Mouse (Mus musculus) kidney, embryonic 14.5 days (tissue): Measurements from ENCODE around the gene A930017K11Rik. TPM values are rescaled to one million over a fixed set of nuclear protein-coding genes. Genes with fewer than 3 reads are reported as not detected.

Experiments used
- ATAC-seq: fragments of 200-750 bp; cut with Nextera tagmentation; 2 replicates; pipeline ENCODE4 v1.8.0; 2017; ENCODE audit warnings: moderate number of reproducible peaks, mild to moderate bottlenecking, moderate TSS enrichment, moderate library complexity; ENCODE audit not compliant: low FRiP score, low TSS enrichment
- H3K27ac ChIP-seq: fragments of 300-500 bp; sonication (generic); 2 replicates; pipeline ENCODE4 v1.5.1; 2014; ENCODE audit warnings: low read depth, mild to moderate bottlenecking, low read length, moderate library complexity, mixed read lengths
- H3K27me3 ChIP-seq: fragments of 300-500 bp; sonication (generic); 2 replicates; pipeline ENCODE4 v1.6.1; 2014; ENCODE audit warnings: mild to moderate bottlenecking, low read length; ENCODE audit not compliant: control insufficient read depth, insufficient read depth
- H3K36me3 ChIP-seq: fragments of 300-500 bp; sonication (generic); 2 replicates; pipeline ENCODE4 v1.6.1; 2014; ENCODE audit warnings: low read length, mixed read lengths; ENCODE audit not compliant: control insufficient read depth, insufficient read depth
- H3K4me1 ChIP-seq: fragments of 300-500 bp; sonication (generic); 2 replicates; pipeline ENCODE4 v1.6.1; 2014; ENCODE audit warnings: low read length, mixed read lengths; ENCODE audit not compliant: control insufficient read depth, insufficient read depth
- H3K4me2 ChIP-seq: fragments of 300-500 bp; sonication (generic); replicated peaks from 2 replicates; pipeline ENCODE4 v1.6.1; 2014; ENCODE audit warnings: low read depth, mild to moderate bottlenecking, low read length
- H3K4me3 ChIP-seq: fragments of 300-500 bp; sonication (generic); 2 replicates; pipeline ENCODE4 v1.5.1; 2014; ENCODE audit warnings: mild to moderate bottlenecking, low read length
- H3K9ac ChIP-seq: fragments of 300-500 bp; sonication (generic); 2 replicates; pipeline ENCODE4 v1.6.1; 2014; ENCODE audit warnings: low read depth, mild to moderate bottlenecking, low read length, moderate library complexity
- H3K9me3 ChIP-seq: fragments of 300-500 bp; sonication (generic); 2 replicates; pipeline ENCODE4 v1.6.1; 2016; ENCODE audit warnings: low read length; ENCODE audit not compliant: control insufficient read depth
- WGBS: fragments of 180-500 bp; shearing (Covaris S2); extraction: QIAGEN DNeasy Blood & Tissue Kit; methylation state at CpG from one replicate; pipeline ENCODE4 v1.1.7; 2014; 5-methylcytosine and 5-hydroxymethylcytosine counted together
- polyA plus RNA-seq: library from polyadenylated mRNA; unstranded; fragments of >200 nt; fragmentation: Nextera tagmentation; extraction: Ambion mirVana; gene quantifications from 2 replicates; pipeline ENCODE4 v1.2.1, GENCODE M21; 2014

A930017K11Rik gene
- polyA plus RNA-seq, 1 experiment from 2014 or later = 4.4 TPM

DNA sequence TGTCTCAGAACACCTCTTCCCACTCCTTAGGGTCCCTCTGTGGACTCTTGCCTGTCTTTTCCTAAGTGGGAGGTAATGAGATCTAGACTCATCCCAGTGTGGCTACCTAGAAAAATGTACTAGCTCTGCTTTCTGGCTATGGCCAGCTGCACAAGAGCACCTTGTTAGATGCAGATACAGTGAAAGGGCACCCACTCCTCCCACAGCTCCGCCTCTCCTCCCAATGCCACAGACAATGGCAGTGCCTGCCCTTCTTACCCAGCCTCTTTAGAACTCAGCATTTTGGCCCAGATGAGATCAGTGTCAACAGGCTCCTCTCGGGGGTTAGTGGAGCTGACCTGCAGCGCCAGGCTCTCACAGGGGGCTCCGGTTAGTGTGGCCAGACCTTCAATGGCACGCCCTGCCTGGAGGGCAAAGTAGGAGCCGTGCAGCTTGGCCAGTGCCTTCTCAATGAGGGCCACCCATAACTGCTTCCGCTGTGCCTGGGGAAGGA is 10.1 kb upstream of the A930017K11Rik start:
- 90% methylated on average over 7 of the region's 7 CpGs for WGBS
- H3K27ac ChIP-seq = no peak overlapping the region

DNA sequence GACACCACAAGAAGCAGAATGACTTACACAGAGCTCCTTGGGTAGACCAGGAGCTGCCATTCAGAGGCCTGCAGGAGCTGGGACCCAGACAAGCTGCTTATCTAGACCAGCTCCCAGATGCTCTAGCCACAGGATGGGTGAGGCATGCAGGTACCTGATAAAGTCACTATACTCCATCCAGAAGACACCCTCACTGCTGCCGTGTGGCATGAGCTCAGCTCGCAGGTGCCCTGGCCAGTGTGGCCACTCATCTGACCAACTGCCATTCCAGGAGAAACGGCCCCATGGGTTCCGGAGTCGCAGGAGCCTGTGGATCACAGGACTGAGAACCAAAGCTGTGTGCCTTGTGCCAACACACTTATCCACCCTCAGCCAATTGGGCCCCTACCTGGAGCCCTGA is 9.2 kb upstream of the A930017K11Rik start:
- H3K27me3 ChIP-seq = no peaks in the 10 kb centered on the region
- H3K4me2 ChIP-seq = no peak overlapping the region
- no peaks in the 10 kb centered on the region for H3K9me3 ChIP-seq
- H3K4me3 ChIP-seq = no peak overlapping the region
- no peak for ATAC-seq
- peaks cover 41% of the 10 kb centered on the region for H3K36me3 ChIP-seq
- H3K27ac ChIP-seq = no peak overlapping the region
- WGBS = 95% methylated on average over 5 of the region's 5 CpGs
- no peak overlapping the region for H3K9ac ChIP-seq
- H3K4me1 ChIP-seq = no peaks in the 10 kb centered on the region

More for the DNA sequence above, 10.1 kb upstream of the A930017K11Rik start:
- no peak overlapping the region for H3K4me2 ChIP-seq
- H3K9me3 ChIP-seq = no peaks in the 10 kb centered on the region
- 0 out of 2 replicates have a peak, but pooled peaks cover 3% of the 10 kb centered on the region for H3K4me1 ChIP-seq
- no peak for ATAC-seq
- peaks cover 42% of the 10 kb centered on the region for H3K36me3 ChIP-seq
- H3K9ac ChIP-seq = no peak overlapping the region
- H3K4me3 ChIP-seq = no peak overlapping the region
- no peaks in the 10 kb centered on the region for H3K27me3 ChIP-seq

DNA sequence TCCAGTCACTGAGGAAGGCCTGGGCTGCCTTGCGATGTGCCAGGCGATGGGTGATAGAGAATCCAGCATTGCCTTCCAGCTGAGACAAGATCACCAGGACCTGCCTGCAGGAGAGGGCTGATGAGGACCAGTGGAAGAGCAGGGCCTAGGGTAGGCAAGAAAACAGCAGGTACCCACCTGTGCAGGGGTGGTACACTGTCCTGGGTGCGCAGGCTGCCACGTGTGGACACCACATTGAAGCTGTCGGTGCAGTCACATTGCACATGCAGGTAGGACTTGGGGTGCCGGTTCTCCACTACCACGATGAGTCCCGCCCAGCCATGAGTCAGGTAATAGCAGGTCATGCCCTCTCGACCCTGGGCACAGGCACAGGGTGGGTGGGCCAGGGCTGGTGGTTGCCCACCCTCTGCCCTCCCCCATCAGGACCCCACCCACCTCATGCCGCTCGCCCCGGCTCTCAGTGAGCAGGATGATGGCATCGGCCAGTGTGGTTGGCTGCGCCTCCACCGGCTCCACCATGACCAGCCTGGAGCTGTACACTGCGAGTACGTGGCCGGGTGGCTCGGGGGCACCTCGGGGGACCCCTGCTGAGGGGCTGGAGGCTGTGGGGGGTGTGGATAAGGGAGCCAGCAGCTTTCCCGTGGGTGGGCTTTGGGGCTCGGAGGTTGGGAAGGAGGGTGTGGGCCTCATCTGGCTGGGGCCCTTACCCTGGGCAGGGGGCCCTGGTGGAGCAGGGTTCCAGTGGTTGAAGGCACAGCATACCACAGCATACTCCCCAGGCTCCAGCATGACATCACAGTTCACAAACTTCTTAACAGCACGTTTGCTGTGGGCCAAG is 7.5 kb upstream of the A930017K11Rik start:
- H3K27me3 ChIP-seq = no peaks in the 10 kb centered on the region
- no peak for ATAC-seq
- no peaks in the 10 kb centered on the region for H3K9me3 ChIP-seq
- no peak overlapping the region for H3K4me2 ChIP-seq
- WGBS = 91% methylated on average over 23 of the region's 23 CpGs
- no peak overlapping the region for H3K4me3 ChIP-seq
- no peak overlapping the region for H3K27ac ChIP-seq
- no peak overlapping the region for H3K9ac ChIP-seq
- H3K4me1 ChIP-seq = no peaks in the 10 kb centered on the region
- H3K36me3 ChIP-seq = peaks cover 39% of the 10 kb centered on the region

DNA sequence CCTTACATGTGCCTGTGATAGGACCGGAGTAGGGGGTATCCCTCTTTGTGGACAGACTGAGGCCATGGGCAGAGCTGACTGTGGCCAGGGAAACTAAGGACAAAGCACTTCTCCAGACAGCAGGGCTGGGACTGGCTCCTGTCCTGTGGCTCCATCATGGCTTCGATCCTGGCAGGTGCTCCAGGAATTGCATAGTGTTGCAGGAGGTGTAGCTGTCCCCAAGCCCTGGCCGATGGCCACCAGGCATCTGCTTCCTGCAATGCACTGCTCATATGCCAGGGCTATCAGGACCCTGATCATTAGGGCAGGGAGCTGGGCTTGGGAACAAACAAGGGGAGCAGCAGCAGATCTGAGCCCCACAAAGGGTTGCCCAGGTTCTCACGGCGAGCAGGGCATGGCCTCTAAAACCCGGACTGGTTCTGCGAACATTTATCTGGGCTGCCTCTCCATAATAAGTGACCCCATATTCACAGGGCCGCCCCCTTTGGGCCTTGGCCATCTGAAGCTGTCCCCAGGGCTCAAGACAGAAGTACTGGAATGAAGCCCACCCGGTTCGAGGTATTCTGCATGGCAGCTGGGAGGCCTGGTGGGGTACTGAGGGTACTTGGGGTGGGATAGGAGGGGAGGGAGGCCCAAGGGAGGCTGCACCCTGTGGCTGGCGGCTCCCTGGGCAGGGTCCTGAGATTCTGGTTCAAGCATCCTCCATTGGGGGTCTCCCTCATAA is 6.6 kb upstream of the A930017K11Rik start:
- Histone ChIP-seq H3K36me3 (peaks cover 36% of the 10 kb centered on the region), H3K9ac (no peak overlapping the region), H3K27me3 (no peaks in the 10 kb centered on the region), H3K4me1 (no peaks in the 10 kb centered on the region), H3K9me3 (no peaks in the 10 kb centered on the region), H3K27ac (no peak overlapping the region), H3K4me3 (no peak overlapping the region), H3K4me2 (no peak overlapping the region)
- no peak for ATAC-seq
- WGBS = 96% methylated on average over 11 of the region's 11 CpGs

DNA sequence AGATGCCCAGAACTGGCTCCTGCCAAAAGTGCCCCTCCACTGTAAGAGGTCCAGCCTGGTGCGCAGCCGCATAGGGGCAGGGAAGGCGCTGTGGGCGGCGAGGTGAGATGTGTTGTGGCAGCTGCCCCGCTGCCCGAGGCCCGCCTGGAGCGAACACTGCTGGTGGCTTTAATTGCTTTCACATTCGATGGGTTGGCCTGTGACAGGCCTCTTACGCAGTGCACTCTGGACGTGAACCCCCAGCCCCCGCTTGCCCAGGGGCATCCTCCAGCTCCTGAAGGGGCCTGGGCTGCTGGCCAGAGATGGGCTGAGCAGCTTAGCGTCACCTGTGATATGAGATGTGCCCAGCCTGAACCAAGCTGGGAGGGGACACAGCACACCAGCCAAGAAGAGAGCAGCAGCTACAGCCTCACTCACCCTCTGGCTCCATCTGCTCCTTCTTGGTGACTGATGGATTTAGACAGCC is 5.3 kb upstream of the A930017K11Rik start:
- H3K36me3 ChIP-seq = peaks cover 33% of the 10 kb centered on the region

DNA sequence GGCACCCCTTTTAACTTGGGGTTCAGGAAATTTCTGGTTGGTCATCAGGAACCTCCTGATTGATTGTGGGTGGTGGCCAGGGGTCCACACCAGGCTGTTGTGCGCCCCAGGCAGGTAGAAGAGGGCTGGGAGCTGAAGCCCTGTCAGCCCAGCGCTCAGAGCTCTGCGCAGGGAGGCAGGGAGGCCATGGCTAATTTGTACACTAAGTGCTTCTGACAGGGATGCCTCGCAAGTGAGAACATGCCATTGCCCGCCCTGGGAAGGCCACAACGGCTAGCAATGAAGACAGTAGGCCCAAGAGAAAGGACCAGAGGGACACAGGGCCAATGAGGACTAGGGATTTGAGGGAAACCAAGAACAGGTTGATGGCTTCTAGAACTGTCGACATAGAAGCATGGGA is 4.3 kb upstream of the A930017K11Rik start:
- no peak overlapping the region for H3K4me3 ChIP-seq
- H3K9me3 ChIP-seq = no peaks in the 10 kb centered on the region
- H3K27ac ChIP-seq = no peak overlapping the region
- 83% methylated on average over 7 of the region's 7 CpGs for WGBS
- H3K36me3 ChIP-seq = peaks cover 31% of the 10 kb centered on the region
- H3K27me3 ChIP-seq = peaks cover 20% of the 10 kb centered on the region
- no peak for ATAC-seq
- no peak overlapping the region for H3K4me2 ChIP-seq
- H3K4me1 ChIP-seq = peaks cover 8% of the 10 kb centered on the region; the same call in 1 of the 2 replicates
- no peak overlapping the region for H3K9ac ChIP-seq

More for the DNA sequence above, 5.3 kb upstream of the A930017K11Rik start:
- Histone ChIP-seq H3K4me2 (no peak overlapping the region), H3K9me3 (no peaks in the 10 kb centered on the region), H3K4me1 (0 out of 2 replicates have a peak, but pooled peaks cover under 1% of the 10 kb centered on the region), H3K4me3 (no peak overlapping the region), H3K27me3 (peaks cover 10% of the 10 kb centered on the region), H3K9ac (no peak overlapping the region), H3K27ac (no peak overlapping the region)
- no peak for ATAC-seq
- WGBS = 80% methylated on average over 14 of the region's 14 CpGs

DNA sequence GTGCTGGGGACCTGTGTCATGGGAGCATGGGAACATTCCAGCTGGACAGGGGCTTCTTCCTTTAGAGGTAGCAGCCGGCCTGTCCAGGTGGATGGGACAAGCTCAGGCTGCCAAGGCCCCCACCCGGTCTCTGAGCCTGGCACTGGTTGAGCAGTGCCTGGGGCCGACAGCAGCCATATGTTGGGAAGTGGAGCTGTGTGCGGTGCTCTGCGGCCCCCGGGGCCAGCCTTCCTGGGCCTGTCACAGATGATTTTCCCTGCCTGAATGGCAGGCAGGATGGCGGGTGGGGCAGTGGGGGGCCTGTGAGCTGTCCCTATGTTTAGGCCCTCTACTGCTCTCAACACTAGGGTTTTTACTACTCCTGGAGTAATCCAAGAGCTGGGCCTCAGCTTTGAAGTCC is 3.8 kb upstream of the A930017K11Rik start:
- Histone ChIP-seq H3K4me1 (peaks cover 8% of the 10 kb centered on the region; the same call in 1 of the 2 replicates), H3K27ac (no peak overlapping the region), H3K9ac (no peak overlapping the region), H3K4me3 (no peak overlapping the region), H3K4me2 (no peak overlapping the region), H3K36me3 (peaks cover 28% of the 10 kb centered on the region), H3K27me3 (peaks cover 24% of the 10 kb centered on the region), H3K9me3 (no peaks in the 10 kb centered on the region)
- 78% methylated on average over 7 of the region's 7 CpGs for WGBS
- ATAC-seq = no peak

DNA sequence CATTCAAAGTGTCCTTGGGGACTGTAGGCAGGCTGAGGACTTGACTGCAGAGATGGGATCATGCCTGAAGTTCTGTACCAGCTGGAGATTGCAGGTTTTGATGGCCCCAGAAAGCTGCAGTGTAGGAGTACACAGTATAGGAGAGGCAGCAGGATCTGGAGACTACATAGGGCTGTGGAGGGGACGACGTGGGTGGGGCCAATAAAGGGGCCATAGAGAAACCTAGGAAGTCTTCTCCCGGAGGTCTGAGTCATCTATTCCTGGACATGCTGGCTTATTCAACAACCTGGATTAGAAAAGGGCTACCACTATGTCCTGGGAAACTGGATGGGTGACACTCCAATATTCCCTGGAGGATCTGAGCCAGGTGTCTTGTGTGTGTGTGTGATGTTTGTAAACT is 3.4 kb upstream of the A930017K11Rik start:
- no peak for ATAC-seq
- peaks cover 8% of the 10 kb centered on the region; the same call in 1 of the 2 replicates for H3K4me1 ChIP-seq
- WGBS = 37% methylated on average over 3 of the region's 3 CpGs

More for the DNA sequence above, 3.4 kb upstream of the A930017K11Rik start:
- no peaks in the 10 kb centered on the region for H3K9me3 ChIP-seq
- H3K9ac ChIP-seq = no peak overlapping the region
- H3K36me3 ChIP-seq = peaks cover 28% of the 10 kb centered on the region
- no peak overlapping the region for H3K4me3 ChIP-seq
- no peak overlapping the region for H3K4me2 ChIP-seq
- peaks cover 27% of the 10 kb centered on the region for H3K27me3 ChIP-seq
- no peak overlapping the region for H3K27ac ChIP-seq
